22 mouse cellular contexts compared by ENCODE assay signal in the genomic region with DNA sequence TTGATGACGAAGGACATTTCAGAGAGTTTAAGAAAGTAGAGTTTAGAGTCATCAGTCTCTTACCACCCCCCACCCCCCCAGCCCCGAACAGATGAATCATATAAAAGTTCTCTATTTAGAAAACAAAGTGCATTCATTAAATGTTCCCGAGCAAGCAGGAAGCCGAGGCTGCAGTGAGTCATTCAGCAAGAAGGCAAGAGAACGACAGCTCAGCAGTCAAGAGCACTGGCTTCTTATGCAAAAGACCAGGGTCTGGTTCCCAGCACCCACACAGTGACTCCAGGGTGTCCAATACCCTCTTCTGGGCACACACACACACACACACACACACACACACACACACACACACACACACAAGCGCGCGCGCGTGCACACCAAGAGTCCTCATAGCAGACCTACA.
DNase-seq lines count a peak whose midpoint lies in the region; ATAC-seq lines count a peak whose summit lies in the region.
"Had no signal": no experiment of that assay in that cellular context is flagged by ENCODE, and none has a peak within 500 bp of the region (broad histone marks: within the 10 kb centered on the region; RNA-seq: fewer than 3 reads in every experiment).

No protein-coding gene starts in this region.

- no peak for ATAC-seq in CD4-positive, CD25-positive, alpha-beta regulatory T cell, adult 4 months
- ATAC-seq: forebrain, embryonic 14.5 days; intestine, embryonic 15.5 days; liver, embryonic 12.5 days; Patski had no signal

- peaks cover 29% of the 10 kb centered on the region for H3K4me1 ChIP-seq in midbrain, embryonic 10.5 days
- H3K4me1 ChIP-seq: liver, embryonic 12.5 days had no signal

- H3K36me3 ChIP-seq in midbrain, embryonic 10.5 days, result peaks cover 1% of the 10 kb centered on the region; the same call in 1 of the 2 replicates
- H3K36me3 ChIP-seq: embryonic facial prominence, embryonic 12.5 days; heart, embryonic 13.5 days; hindbrain, embryonic 15.5 days; intestine, embryonic 15.5 days; limb, embryonic 12.5 days; liver, embryonic 12.5 days had no signal

- peak; percentile 10 for DNase-seq in CD4-positive, CD25-positive, alpha-beta regulatory T cell, adult 2 months (ENCODE audit: low read depth, low spot score)
- peak; percentile 49 for DNase-seq in right cerebral cortex, adult 18-20 months
- DNase-seq in right cerebral cortex, postnatal 4 days, result no peak
- peak; percentile 55 for DNase-seq in adrenal gland, postnatal 14 days
- no peak for DNase-seq in midbrain, embryonic 10.5 days (ENCODE audit: low spot score)
- no peak for DNase-seq in thymus, postnatal 0 days (ENCODE audit: low spot score)
- no peak for DNase-seq in gastrocnemius, adult 18-20 months (ENCODE audit: low spot score)
- DNase-seq: cerebellum, adult 11 months; cerebellum, postnatal 10 days; lung, embryonic 14.5 days; thymus, postnatal 14 days had no signal

- no peak overlapping the region for H3K4me3 ChIP-seq in midbrain, embryonic 10.5 days
- H3K4me3 ChIP-seq: embryonic facial prominence, embryonic 12.5 days; heart, embryonic 13.5 days; hindbrain, embryonic 15.5 days; intestine, embryonic 15.5 days; limb, embryonic 12.5 days; liver, embryonic 12.5 days had no signal

- no peaks in the 10 kb centered on the region for H3K9me3 ChIP-seq in midbrain, embryonic 10.5 days (replicated peaks)
- H3K9me3 ChIP-seq: embryonic facial prominence, embryonic 12.5 days; heart, embryonic 13.5 days; hindbrain, embryonic 15.5 days; intestine, embryonic 15.5 days; liver, embryonic 12.5 days had no signal

- no peak overlapping the region for H3K27ac ChIP-seq in midbrain, embryonic 10.5 days (replicated peaks)
- H3K27ac ChIP-seq: embryonic facial prominence, embryonic 12.5 days; heart, embryonic 13.5 days; hindbrain, embryonic 15.5 days; intestine, embryonic 15.5 days; limb, embryonic 12.5 days; liver, embryonic 12.5 days; macrophage; stomach, postnatal 0 days had no signal

- WGBS in midbrain, embryonic 10.5 days, result 88% methylated on average over 10 of the region's 10 CpGs

- H3K27me3 ChIP-seq in midbrain, embryonic 10.5 days (ENCODE audit: low read depth, poor library complexity, severe bottlenecking), result no peaks in the 10 kb centered on the region
- H3K27me3 ChIP-seq: embryonic facial prominence, embryonic 12.5 days; heart, embryonic 13.5 days; hindbrain, embryonic 15.5 days; intestine, embryonic 15.5 days; limb, embryonic 12.5 days; liver, embryonic 12.5 days had no signal

Comparison
In these comparisons a context has a peak if more than half of its experiments do, and no peak if none do; other contexts are left out.
1. DNase-seq: peak in CD4-positive, CD25-positive, alpha-beta regulatory T cell, adult 2 months (single experiment), right cerebral cortex, adult 18-20 months (single experiment) and adrenal gland, postnatal 14 days (single experiment); none in right cerebral cortex, postnatal 4 days (single experiment), midbrain, embryonic 10.5 days (single experiment), thymus, postnatal 0 days (single experiment) and gastrocnemius, adult 18-20 months (single experiment).